Mouse (Mus musculus): Measurements from ENCODE around the gene Itga9. TPM values are rescaled to one million over a fixed set of nuclear protein-coding genes. Genes with fewer than 3 reads are reported as not detected.

Gene Itga9
- polyA plus RNA-seq, 1 experiment, result 1.6 TPM

- peak; percentile 80 for TF ChIP-seq CTCF (IDR thresholded peaks at IDR 0.05; ENCODE audit: borderline replicate concordance, insufficient read depth, low read depth, low read length)
- no peak for TF ChIP-seq POLR2A (IDR thresholded peaks at IDR 0.05; ENCODE audit: borderline replicate concordance, insufficient read depth, low read length)
Observed at GRCm38 (mm10) chr9:118920798-118921515, 314.5 kb downstream of the Itga9 start.

GRCm38 (mm10) chr9:118921926-118922325 lies 315.4 kb downstream of the Itga9 start:
- Histone ChIP-seq H3K27ac (ENCODE audit: insufficient read depth, low read length) (no peak overlapping the region), H3K4me1 (ENCODE audit: control insufficient read depth, insufficient read depth, low read length) (peaks cover 3% of the 10 kb centered on the region; the same call in 1 of the 2 replicates), H3K4me3 (replicated peaks; ENCODE audit: insufficient read depth, low read depth, low read length) (no peak overlapping the region), H3K27me3 (ENCODE audit: control insufficient read depth, insufficient read depth, low read length) (no peaks in the 10 kb centered on the region)
- DNase-seq, result no peak
- no peak for TF ChIP-seq CTCF (IDR thresholded peaks at IDR 0.05; ENCODE audit: borderline replicate concordance, insufficient read depth, low read depth, low read length)
- no peak for TF ChIP-seq POLR2A (IDR thresholded peaks at IDR 0.05; ENCODE audit: borderline replicate concordance, insufficient read depth, low read length)
- WGBS, result 80% methylated on average over 3 of the region's 3 CpGs

More at GRCm38 (mm10) chr9:118920798-118921515, 314.5 kb downstream of the Itga9 start:
- Histone ChIP-seq H3K27me3 (ENCODE audit: control insufficient read depth, insufficient read depth, low read length) (no peaks in the 10 kb centered on the region), H3K4me1 (ENCODE audit: control insufficient read depth, insufficient read depth, low read length) (0 out of 2 replicates have a peak, but pooled peaks cover 2% of the 10 kb centered on the region), H3K4me3 (replicated peaks; ENCODE audit: insufficient read depth, low read depth, low read length) (no peak overlapping the region), H3K27ac (ENCODE audit: insufficient read depth, low read length) (no peak overlapping the region)
- DNase-seq, result peak; percentile 42 to 66
- WGBS, result 53% methylated on average over 12 of the region's 12 CpGs

GRCm38 (mm10) chr9:118924554-118925085 lies 318.1 kb downstream of the Itga9 start:
- Histone ChIP-seq H3K27ac (ENCODE audit: insufficient read depth, low read length) (no peak overlapping the region), H3K27me3 (ENCODE audit: control insufficient read depth, insufficient read depth, low read length) (no peaks in the 10 kb centered on the region), H3K4me1 (ENCODE audit: control insufficient read depth, insufficient read depth, low read length) (peaks cover 10% of the 10 kb centered on the region; the same call in 1 of the 2 replicates), H3K4me3 (replicated peaks; ENCODE audit: insufficient read depth, low read depth, low read length) (peak overlapping the region; percentile 82)
- DNase-seq, result no peak
- TF ChIP-seq CTCF (IDR thresholded peaks at IDR 0.05; ENCODE audit: borderline replicate concordance, insufficient read depth, low read depth, low read length) (no peak), POLR2A (IDR thresholded peaks at IDR 0.05; ENCODE audit: borderline replicate concordance, insufficient read depth, low read length) (no peak)
- WGBS, result 23% methylated on average over 16 of the region's 16 CpGs

GRCm38 (mm10) chr9:118925286-118926110 lies 319.0 kb downstream of the Itga9 start:
- Histone ChIP-seq H3K4me3 (replicated peaks; ENCODE audit: insufficient read depth, low read depth, low read length) (peak overlapping the region; percentile 82), H3K4me1 (ENCODE audit: control insufficient read depth, insufficient read depth, low read length) (peaks cover 13% of the 10 kb centered on the region), H3K27ac (ENCODE audit: insufficient read depth, low read length) (no peak overlapping the region), H3K27me3 (ENCODE audit: control insufficient read depth, insufficient read depth, low read length) (no peaks in the 10 kb centered on the region)
- TF ChIP-seq CTCF (IDR thresholded peaks at IDR 0.05; ENCODE audit: borderline replicate concordance, insufficient read depth, low read depth, low read length), result no peak
- TF ChIP-seq POLR2A (IDR thresholded peaks at IDR 0.05; ENCODE audit: borderline replicate concordance, insufficient read depth, low read length), result 0 out of 2 replicates have a peak, but pooled peaks have one; percentile 25
- DNase-seq, result peak; percentile 88 to 91
- WGBS, result 0% methylated on average over 53 of the region's 53 CpGs

- TF ChIP-seq CTCF (IDR thresholded peaks at IDR 0.05; ENCODE audit: borderline replicate concordance, insufficient read depth, low read depth, low read length), result no peak
- no peak for TF ChIP-seq POLR2A (IDR thresholded peaks at IDR 0.05; ENCODE audit: borderline replicate concordance, insufficient read depth, low read length)
- WGBS, result under 1% methylated on average over 46 of the region's 73 CpGs
- H3K27me3 ChIP-seq (ENCODE audit: control insufficient read depth, insufficient read depth, low read length), result no peaks in the 10 kb centered on the region
- no peak within 1 kb of the TSS for H3K27ac ChIP-seq (ENCODE audit: insufficient read depth, low read length)
- DNase-seq, result peak; percentile 51 to 68
- H3K4me3 ChIP-seq (replicated peaks; ENCODE audit: insufficient read depth, low read depth, low read length), result peak within 1 kb of the TSS; percentile 82
- H3K4me1 ChIP-seq (ENCODE audit: control insufficient read depth, insufficient read depth, low read length), result peaks cover 16% of the 10 kb centered on the region
Observed at GRCm38 (mm10) chr9:118926111-118926650, 319.7 kb downstream of the Itga9 start, which contains the start of gene Ctdspl. Gene Ctdspl, plus strand, starts transcription at chr9:118926453.

GRCm38 (mm10) chr9:118926688-118927321 lies 320.3 kb downstream of the Itga9 start:
- WGBS, result 2% methylated on average over 62 of the region's 68 CpGs
- Histone ChIP-seq H3K4me1 (ENCODE audit: control insufficient read depth, insufficient read depth, low read length) (peaks cover 16% of the 10 kb centered on the region), H3K27ac (ENCODE audit: insufficient read depth, low read length) (no peak overlapping the region), H3K4me3 (replicated peaks; ENCODE audit: insufficient read depth, low read depth, low read length) (peak overlapping the region; percentile 82), H3K27me3 (ENCODE audit: control insufficient read depth, insufficient read depth, low read length) (no peaks in the 10 kb centered on the region)
- peak; percentile 60 to 61 for DNase-seq
- TF ChIP-seq CTCF (IDR thresholded peaks at IDR 0.05; ENCODE audit: borderline replicate concordance, insufficient read depth, low read depth, low read length) (no peak), POLR2A (IDR thresholded peaks at IDR 0.05; ENCODE audit: borderline replicate concordance, insufficient read depth, low read length) (no peak)

- DNase-seq, result no peak
- TF ChIP-seq CTCF (IDR thresholded peaks at IDR 0.05; ENCODE audit: borderline replicate concordance, insufficient read depth, low read depth, low read length), result no peak
- no peak for TF ChIP-seq POLR2A (IDR thresholded peaks at IDR 0.05; ENCODE audit: borderline replicate concordance, insufficient read depth, low read length)
- 55% methylated on average over 8 of the region's 8 CpGs for WGBS
- Histone ChIP-seq H3K27me3 (ENCODE audit: control insufficient read depth, insufficient read depth, low read length) (no peaks in the 10 kb centered on the region), H3K4me3 (replicated peaks; ENCODE audit: insufficient read depth, low read depth, low read length) (no peak overlapping the region), H3K27ac (ENCODE audit: insufficient read depth, low read length) (no peak overlapping the region), H3K4me1 (ENCODE audit: control insufficient read depth, insufficient read depth, low read length) (peaks cover 16% of the 10 kb centered on the region)
Observed at GRCm38 (mm10) chr9:118927501-118927900, 321.0 kb downstream of the Itga9 start.
